Mouse (Mus musculus): Measurements from ENCODE around the gene B4galt7.
"Not testable (repeated sequence)": the region's sequence is repeated elsewhere in the genome, so short reads cannot be mapped to it uniquely, and the experiment has no call there.

The B4galt7 gene

GRCm38 (mm10) chr13:55599566-55600540 lies at the start of gene B4galt7:
B4galt7 (plus strand) TSS chr13:55599896.
- DNase-seq (ENCODE audit: low read depth, low spot score) = peak; percentile 71

- DNase-seq (ENCODE audit: low read depth, low spot score) = no peak
These were observed 43.8 kb upstream of the B4galt7 start for GRCm38 (mm10) chr13:55555921-55556320.

GRCm38 (mm10) chr13:55557499-55557898 lies 42.2 kb upstream of the B4galt7 start:
- no peak for DNase-seq (ENCODE audit: low read depth, low spot score)

- DNase-seq (ENCODE audit: low read depth, low spot score) = no peak
These were observed 36.3 kb upstream of the B4galt7 start for GRCm38 (mm10) chr13:55563266-55563879.

- no peak for DNase-seq (ENCODE audit: low read depth, low spot score)
These were observed 32.7 kb upstream of the B4galt7 start for GRCm38 (mm10) chr13:55567001-55567400.

- DNase-seq (ENCODE audit: low read depth, low spot score) = no peak
These were observed 31.7 kb upstream of the B4galt7 start for GRCm38 (mm10) chr13:55567949-55568348.

- not testable (repeated sequence) for DNase-seq (ENCODE audit: low read depth, low spot score)
These were observed 31.2 kb upstream of the B4galt7 start for GRCm38 (mm10) chr13:55568524-55568923.

GRCm38 (mm10) chr13:55569726-55570285 lies 29.9 kb upstream of the B4galt7 start:
- DNase-seq (ENCODE audit: low read depth, low spot score) = peak; percentile 29

- DNase-seq (ENCODE audit: low read depth, low spot score) = peak; percentile 21
These were observed 29.3 kb upstream of the B4galt7 start for GRCm38 (mm10) chr13:55570286-55570973.

- peak; percentile 93 for DNase-seq (ENCODE audit: low read depth, low spot score)
These were observed 28.5 kb upstream of the B4galt7 start, which contains the start of gene Fam193b for GRCm38 (mm10) chr13:55571027-55571751. Fam193b (minus strand) TSS chr13:55571120.

GRCm38 (mm10) chr13:55571977-55572376 lies 27.7 kb upstream of the B4galt7 start:
- no peak for DNase-seq (ENCODE audit: low read depth, low spot score)

- no peak for DNase-seq (ENCODE audit: low read depth, low spot score)
These were observed 26.3 kb upstream of the B4galt7 start, which contains the start of gene Tmed9 for GRCm38 (mm10) chr13:55573432-55573831. Tmed9 (plus strand) TSS chr13:55573732.

- no peak for DNase-seq (ENCODE audit: low read depth, low spot score)
These were observed 25.4 kb upstream of the B4galt7 start for GRCm38 (mm10) chr13:55574321-55574720.

- peak; percentile 83 for DNase-seq (ENCODE audit: low read depth, low spot score)
These were observed 23.8 kb upstream of the B4galt7 start for GRCm38 (mm10) chr13:55575932-55576331.

GRCm38 (mm10) chr13:55576872-55577271 lies 22.8 kb upstream of the B4galt7 start:
- not testable (repeated sequence) for DNase-seq (ENCODE audit: low read depth, low spot score)

- DNase-seq (ENCODE audit: low read depth, low spot score) = no peak
These were observed 21.6 kb upstream of the B4galt7 start for GRCm38 (mm10) chr13:55578086-55578485.

GRCm38 (mm10) chr13:55591961-55592490 lies 7.7 kb upstream of the B4galt7 start:
- DNase-seq (ENCODE audit: low read depth, low spot score) = peak; percentile 93

- DNase-seq (ENCODE audit: low read depth, low spot score) = peak; percentile 99
These were observed 7.0 kb upstream of the B4galt7 start for GRCm38 (mm10) chr13:55592512-55593253.

GRCm38 (mm10) chr13:55593254-55593747 lies 6.4 kb upstream of the B4galt7 start:
- DNase-seq (ENCODE audit: low read depth, low spot score) = no peak

GRCm38 (mm10) chr13:55595375-55595774 lies 4.3 kb upstream of the B4galt7 start:
- DNase-seq (ENCODE audit: low read depth, low spot score) = no peak
